Mouse (Mus musculus) ES-Bruce4 (cell line): ENCODE measurements around the gene Krtap11-1. TPM values are rescaled to one million over a fixed set of nuclear protein-coding genes. Genes with fewer than 3 reads are reported as not detected.

Experiments
- H3K27ac ChIP-seq: 2 replicates; pipeline ENCODE4 v1.5.1; 2012; ENCODE audit warnings: low read length, inconsistent platforms; ENCODE audit not compliant: insufficient read depth
- H3K27me3 ChIP-seq: 2 replicates; pipeline ENCODE4 v1.6.1; 2012; ENCODE audit warnings: mild to moderate bottlenecking, low read length, inconsistent platforms; ENCODE audit not compliant: control insufficient read depth, poor library complexity, insufficient read depth, severe bottlenecking
- H3K36me3 ChIP-seq: 2 replicates; pipeline ENCODE4 v1.6.1; 2012; ENCODE audit warnings: inconsistent platforms, mild to moderate bottlenecking, low read length, moderate library complexity; ENCODE audit not compliant: control insufficient read depth, poor library complexity, insufficient read depth, severe bottlenecking
- H3K4me1 ChIP-seq: one replicate; pipeline ENCODE4 v1.8.1; 2011; ENCODE audit warnings: low read length; ENCODE audit not compliant: control insufficient read depth, insufficient read depth
- H3K4me3 ChIP-seq: 2 replicates; pipeline ENCODE4 v1.5.1; 2011; ENCODE audit warnings: low read depth, mild to moderate bottlenecking, low read length
- H3K9ac ChIP-seq: 2 replicates; pipeline ENCODE4 v1.6.1; 2012; ENCODE audit warnings: low read depth, mild to moderate bottlenecking, inconsistent platforms; ENCODE audit not compliant: poor library complexity, severe bottlenecking
- H3K9me3 ChIP-seq: replicated peaks from 2 replicates; pipeline ENCODE4 v1.6.1; 2012; ENCODE audit warnings: mild to moderate bottlenecking, low read length, inconsistent platforms; ENCODE audit not compliant: control insufficient read depth, poor library complexity, insufficient read depth, severe bottlenecking
- CTCF ChIP-seq: IDR thresholded peaks from one replicate; pipeline ENCODE4 v1.8.1; 2011; ENCODE audit warnings: low read depth, low read length
- EP300 ChIP-seq: IDR thresholded peaks from 2 replicates; pipeline ENCODE4 v1.6.1; 2011; ENCODE audit warnings: low read depth, low read length; ENCODE audit not compliant: insufficient read depth
- POLR2A ChIP-seq: IDR thresholded peaks from one replicate; pipeline ENCODE4 v1.8.1; 2011; ENCODE audit warnings: low read length; ENCODE audit not compliant: insufficient read depth
- polyA plus RNA-seq: library from polyadenylated mRNA; stranded (reverse); fragments of >200 nt; gene quantifications from 2 replicates; pipeline ENCODE4 v1.2.4, GENCODE M21; 2011; ENCODE audit warnings: low read depth; ENCODE audit not compliant: missing spikeins, insufficient read depth, insufficient read length

Krtap11-1 gene
- polyA plus RNA-seq, 1 experiment, result not detected

DNA sequence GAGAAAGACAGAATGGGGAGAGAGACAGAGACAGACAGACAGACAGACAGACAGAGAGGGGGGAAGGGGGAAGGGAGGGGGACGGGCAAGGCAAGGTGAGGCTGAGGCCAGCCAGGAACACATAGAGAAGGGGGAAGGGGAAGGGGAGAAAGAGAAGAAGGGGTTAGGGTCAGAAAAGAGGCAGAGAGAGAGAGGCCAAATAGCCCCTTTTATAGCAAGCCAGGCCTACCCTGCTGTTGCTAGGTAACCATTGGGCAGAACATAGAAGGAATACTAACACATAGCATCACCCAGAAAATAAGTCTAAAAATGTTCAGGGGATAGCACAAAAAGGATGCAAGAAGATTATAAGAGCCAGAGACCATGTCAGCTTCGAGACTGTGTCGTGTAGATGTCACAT lies 42.6 kb downstream of the Krtap11-1 start:
- Histone ChIP-seq H3K4me1 (no peaks in the 10 kb centered on the region), H3K36me3 (no peaks in the 10 kb centered on the region), H3K4me3 (no peak overlapping the region), H3K27me3 (no peaks in the 10 kb centered on the region), H3K27ac (no peak overlapping the region), H3K9ac (no peak overlapping the region), H3K9me3 (no peaks in the 10 kb centered on the region)
- TF ChIP-seq CTCF (no peak), EP300 (no peak), POLR2A (no peak)

DNA sequence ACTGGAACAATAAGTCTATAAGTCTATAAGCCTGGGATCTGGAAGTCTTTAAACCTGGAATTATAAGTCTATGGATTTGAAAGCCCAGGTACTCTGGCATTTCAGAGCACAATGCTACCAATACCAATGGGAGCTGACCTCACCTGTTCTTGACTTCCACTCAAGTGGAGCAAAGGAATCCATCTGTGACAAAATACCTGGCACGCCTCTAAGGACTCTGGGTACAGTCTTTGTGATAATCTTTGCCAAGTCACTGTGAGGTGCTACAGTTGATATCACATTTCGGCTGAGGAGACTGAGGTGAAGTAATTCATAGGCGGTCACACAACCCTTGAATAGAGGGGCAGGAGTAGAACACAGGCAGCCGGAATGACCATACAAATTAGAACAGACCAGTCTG lies 50.0 kb downstream of the Krtap11-1 start:
- Histone ChIP-seq H3K4me3 (no peak overlapping the region), H3K9ac (no peak overlapping the region), H3K27ac (no peak overlapping the region), H3K36me3 (no peaks in the 10 kb centered on the region), H3K9me3 (peaks cover 4% of the 10 kb centered on the region; the same call in 1 of the 2 replicates), H3K27me3 (no peaks in the 10 kb centered on the region), H3K4me1 (no peaks in the 10 kb centered on the region)
- TF ChIP-seq EP300 (no peak), POLR2A (no peak), CTCF (no peak)

DNA sequence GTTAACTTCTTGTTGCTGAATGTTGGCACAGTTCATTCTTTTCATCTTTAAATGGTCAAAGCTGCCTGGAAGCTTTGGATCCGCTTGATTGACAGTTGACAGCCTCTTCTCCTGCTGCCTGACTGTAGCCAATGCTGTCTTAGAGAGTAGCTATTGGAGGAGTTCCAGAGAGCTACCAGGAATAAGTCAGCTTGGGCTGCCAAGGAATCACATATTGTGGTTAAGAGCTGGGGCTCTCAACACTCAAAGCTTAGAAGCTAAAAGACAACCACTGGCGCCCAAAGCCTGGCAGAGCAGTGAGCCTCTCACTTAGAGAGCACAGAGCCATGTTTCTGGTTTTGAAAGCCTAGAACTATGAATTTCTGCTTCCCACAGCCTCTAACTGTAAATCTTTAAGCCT lies 50.4 kb downstream of the Krtap11-1 start:
- Histone ChIP-seq H3K9me3 (peaks cover 4% of the 10 kb centered on the region; the same call in 1 of the 2 replicates), H3K9ac (no peak overlapping the region), H3K27ac (no peak overlapping the region), H3K27me3 (no peaks in the 10 kb centered on the region), H3K4me3 (no peak overlapping the region), H3K36me3 (no peaks in the 10 kb centered on the region), H3K4me1 (no peaks in the 10 kb centered on the region)
- no peak for TF ChIP-seq CTCF
- no peak for TF ChIP-seq POLR2A
- no peak for TF ChIP-seq EP300

Other genes with a start within 250 kb of the Krtap11-1 start
- gene Krtap21-1, start 167.3 kb downstream of the Krtap11-1 start, polyA plus RNA-seq, result not detected in 2 replicates
- not detected in 2 replicates for gene Krtap6-2, start 151.1 kb downstream of the Krtap11-1 start, polyA plus RNA-seq
- not detected in 2 replicates for gene Krtap8-1, start 83.2 kb downstream of the Krtap11-1 start, polyA plus RNA-seq
- gene Krtap7-1, start 62.9 kb downstream of the Krtap11-1 start, polyA plus RNA-seq, result not detected in 2 replicates